Mouse (Mus musculus) heart, postnatal 0 days (tissue): ENCODE results near the gene Zfp68. TPM values are rescaled to one million over a fixed set of nuclear protein-coding genes. Genes with fewer than 3 reads are reported as not detected.
A peak's percentile ranks its signal among the peaks of the same experiment; 100 is the strongest.
"Not testable (repeated sequence)": the region's sequence is repeated elsewhere in the genome, so short reads cannot be mapped to it uniquely, and the experiment has no call there.

Source experiments
- ATAC-seq: fragments of 200-750 bp; cut with Nextera tagmentation; 2 replicates; pipeline ENCODE4 v1.8.0; 2017; ENCODE audit warnings: low read depth, moderate number of reproducible peaks, moderate library complexity; ENCODE audit not compliant: insufficient read depth
- DNase-seq: peaks from one replicate; pipeline ENCODE4 v3.0.0-alpha.2; 2016; ENCODE audit warnings: low spot score
- H3K27ac ChIP-seq: fragments of 300-500 bp; sonication (generic); 2 replicates; pipeline ENCODE4 v1.5.1; 2014; ENCODE audit warnings: low read depth, mild to moderate bottlenecking
- H3K27me3 ChIP-seq: fragments of 300-500 bp; sonication (generic); 2 replicates; pipeline ENCODE4 v1.6.1; 2014; ENCODE audit warnings: low read length, mixed read lengths; ENCODE audit not compliant: control insufficient read depth, insufficient read depth
- H3K36me3 ChIP-seq: fragments of 300-500 bp; sonication (generic); replicated peaks from 2 replicates; pipeline ENCODE4 v1.6.1; 2014; ENCODE audit warnings: low read length, mixed read lengths; ENCODE audit not compliant: control insufficient read depth, insufficient read depth
- H3K4me1 ChIP-seq: fragments of 300-500 bp; sonication (generic); 2 replicates; pipeline ENCODE4 v1.6.1; 2014; ENCODE audit warnings: antibody characterized with exemption; ENCODE audit not compliant: control insufficient read depth, insufficient read depth
- H3K4me2 ChIP-seq: fragments of 300-500 bp; sonication (generic); 2 replicates; pipeline ENCODE4 v1.6.1; 2014; ENCODE audit warnings: low read depth, mild to moderate bottlenecking, low read length, moderate library complexity
- H3K4me3 ChIP-seq: fragments of 300-500 bp; sonication (generic); 2 replicates; pipeline ENCODE4 v1.5.1; 2014; ENCODE audit warnings: low read depth, low read length
- H3K9ac ChIP-seq: fragments of 300-500 bp; sonication (generic); replicated peaks from 2 replicates; pipeline ENCODE4 v1.6.1; 2014; ENCODE audit warnings: low read depth, low read length, mixed read lengths
- H3K9me3 ChIP-seq: fragments of 300-500 bp; sonication (generic); replicated peaks from 2 replicates; pipeline ENCODE4 v1.6.1; 2016; ENCODE audit warnings: low read length; ENCODE audit not compliant: control insufficient read depth
- CTCF ChIP-seq: IDR thresholded peaks from 2 replicates; pipeline ENCODE4 v1.5.1; 2016; ENCODE audit warnings: antibody characterized with exemption, control low read depth, low read depth
- EP300 ChIP-seq: IDR thresholded peaks from 2 replicates; pipeline ENCODE4 v1.6.1; 2016; ENCODE audit warnings: antibody characterized with exemption, low read depth
- WGBS: fragments of 180-500 bp; shearing (Covaris S2); extraction: QIAGEN DNeasy Blood & Tissue Kit; methylation state at CpG from one replicate; pipeline ENCODE4 v1.1.7; 2014; 5-methylcytosine and 5-hydroxymethylcytosine counted together
- microRNA-seq: library from miRNA; unstranded; fragments of <30 nt; microRNA quantifications from one replicate; pipeline ENCODE4, GENCODE M21; 2016
- polyA plus RNA-seq: library from polyadenylated mRNA; unstranded; fragments of >200 nt; fragmentation: Nextera tagmentation; extraction: Ambion mirVana; gene quantifications from 2 replicates; pipeline ENCODE4 v1.2.1, GENCODE M21; 2015
- total RNA-seq: library from RNA; depleted of rRNA; stranded (reverse); fragments of >200 nt; gene quantifications from 2 replicates; pipeline ENCODE4 v1.2.3, GENCODE M21; 2014; ENCODE audit warnings: low replicate concordance; rRNA removed

Zfp68 gene
- total and polyA plus RNA-seq, 2 experiments from 2014 or later, result 27.2 to 43.1 TPM

- Histone ChIP-seq H3K27ac (peak within 1 kb of the TSS; percentile 89), H3K27me3 (no peaks in the 10 kb centered on the region), H3K36me3 (peaks cover 3% of the 10 kb centered on the region; the same call in 1 of the 2 replicates), H3K9ac (peak within 1 kb of the TSS; percentile 91), H3K4me1 (peaks cover 28% of the 10 kb centered on the region), H3K4me3 (peak within 1 kb of the TSS; percentile 81), H3K4me2 (peak within 1 kb of the TSS; percentile 87), H3K9me3 (no peaks in the 10 kb centered on the region)
- ATAC-seq (peak; percentile 93), DNase-seq (peak; percentile 95)
- 1% methylated on average over 30 of the region's 30 CpGs for WGBS
- TF ChIP-seq CTCF, result no peak
- TF ChIP-seq EP300, result no peak
These were observed 3.3 kb upstream of the Zfp68 start, which contains the start of gene A430033K04Rik for GRCm38 (mm10) chr5:138622645-138623477. A430033K04Rik (plus strand) TSS chr5:138622859.

GRCm38 (mm10) chr5:138620836-138621235, 1.3 kb upstream of the Zfp68 start:
- Histone ChIP-seq H3K9me3 (no peaks in the 10 kb centered on the region), H3K4me3 (no peak overlapping the region), H3K4me2 (no peak overlapping the region), H3K4me1 (peaks cover 28% of the 10 kb centered on the region), H3K27ac (peak overlapping the region; percentile 34; the same call in 1 of the 2 replicates), H3K36me3 (peaks cover 22% of the 10 kb centered on the region), H3K9ac (no peak overlapping the region), H3K27me3 (no peaks in the 10 kb centered on the region)
- DNase-seq (no peak), ATAC-seq (no peak)
- no peak for TF ChIP-seq CTCF
- 69% methylated on average over 5 of the region's 5 CpGs for WGBS

GRCm38 (mm10) chr5:138618353-138618752, 1.2 kb downstream of the Zfp68 start:
- 95% methylated on average over 1 of the region's 1 CpGs for WGBS
- Histone ChIP-seq H3K9ac (no peak overlapping the region), H3K27me3 (no peaks in the 10 kb centered on the region), H3K4me3 (peak overlapping the region; percentile 75), H3K4me2 (peak overlapping the region; percentile 66), H3K4me1 (peaks cover 19% of the 10 kb centered on the region; the same call in 1 of the 2 replicates), H3K9me3 (peaks cover 7% of the 10 kb centered on the region; the same call in 1 of the 2 replicates), H3K27ac (no peak overlapping the region), H3K36me3 (peaks cover 47% of the 10 kb centered on the region)
- no peak for ATAC-seq
- DNase-seq, result no peak
- TF ChIP-seq EP300 (no peak), CTCF (peak; percentile 31; the same call in 1 of the 2 replicates)

GRCm38 (mm10) chr5:138587396-138587795, 32.2 kb downstream of the Zfp68 start:
- Histone ChIP-seq H3K9ac (no peak overlapping the region), H3K4me3 (no peak overlapping the region), H3K27me3 (no peaks in the 10 kb centered on the region), H3K9me3 (peaks cover 13% of the 10 kb centered on the region), H3K4me1 (no peaks in the 10 kb centered on the region), H3K4me2 (no peak overlapping the region), H3K36me3 (no peaks in the 10 kb centered on the region), H3K27ac (no peak overlapping the region)
- no peak for DNase-seq
- TF ChIP-seq CTCF, result no peak
- no peak for TF ChIP-seq EP300
- ATAC-seq, result no peak
- 75% methylated on average over 6 of the region's 6 CpGs for WGBS

- no peaks in the 10 kb centered on the region for H3K4me1 ChIP-seq
- H3K27ac ChIP-seq, result no peak overlapping the region
- ATAC-seq, result no peak
- no peaks in the 10 kb centered on the region for H3K27me3 ChIP-seq
- no peak overlapping the region for H3K4me2 ChIP-seq
- no peak overlapping the region for H3K4me3 ChIP-seq
- no peaks in the 10 kb centered on the region for H3K36me3 ChIP-seq
- DNase-seq, result no peak
- no peak overlapping the region for H3K9ac ChIP-seq
- TF ChIP-seq EP300 (no peak), CTCF (no peak)
- 0 out of 2 replicates have a peak, but pooled peaks cover 3% of the 10 kb centered on the region for H3K9me3 ChIP-seq
- 58% methylated on average over 4 of the region's 4 CpGs for WGBS
These were observed 47.9 kb downstream of the Zfp68 start for GRCm38 (mm10) chr5:138571623-138572022.

- not testable (repeated sequence) for H3K4me1 ChIP-seq, H3K4me3 ChIP-seq, H3K36me3 ChIP-seq, H3K9ac ChIP-seq, ATAC-seq, H3K9me3 ChIP-seq, H3K4me2 ChIP-seq, H3K27ac ChIP-seq, DNase-seq, H3K27me3 ChIP-seq
- 74% methylated on average over 2 of the region's 2 CpGs for WGBS
These were observed 54.9 kb downstream of the Zfp68 start, which contains the start of gene 1700123K08Rik for GRCm38 (mm10) chr5:138564612-138565011. 1700123K08Rik (minus strand) TSS chr5:138564712.

Small RNA genes within 50 kb of the gene (microRNA-seq; reads per million reads assigned to microRNA genes)
- gene Gm24082, result not detected

Other genes with a start within 250 kb of the Zfp68 start
- 6.6 and 15.5 TPM in 2 replicates for gene Zfp157, start 178.3 kb downstream of the Zfp68 start, total RNA-seq
- gene Zfp157, start 178.3 kb downstream of the Zfp68 start, polyA plus RNA-seq, result 13.1 and 14.4 TPM in 2 replicates
- not detected in 2 replicates for gene 1700123K08Rik, start 55.0 kb downstream of the Zfp68 start, total RNA-seq
- not detected in 2 replicates for gene 1700123K08Rik, start 55.0 kb downstream of the Zfp68 start, polyA plus RNA-seq
- gene A430033K04Rik, start 3.1 kb upstream of the Zfp68 start, total RNA-seq, result 0.61 and 4.1 TPM in 2 replicates
- 4.9 and 5.6 TPM in 2 replicates for gene A430033K04Rik, start 3.1 kb upstream of the Zfp68 start, polyA plus RNA-seq
- 9.1 and 16.3 TPM in 2 replicates for gene Fam20c, start 134.8 kb upstream of the Zfp68 start, total RNA-seq
- gene Fam20c, start 134.8 kb upstream of the Zfp68 start, polyA plus RNA-seq, result 4.4 and 4.6 TPM in 2 replicates
- not detected in 2 replicates for gene Gm5294, start 200.3 kb upstream of the Zfp68 start, total RNA-seq
- gene Gm5294, start 200.3 kb upstream of the Zfp68 start, polyA plus RNA-seq, result 0.19 TPM in 1 of 2 replicates, not detected in the other